Mouse (Mus musculus): Measurements from ENCODE around the gene Vmn1r15.

- no peak for TF ChIP-seq POLR2A (IDR thresholded peaks at IDR 0.05; ENCODE audit: low read depth, low read length)
- TF ChIP-seq CTCF (IDR thresholded peaks at IDR 0.05; ENCODE audit: extremely low read depth, insufficient read depth, insufficient read length, insufficient replicate concordance), result no peak
These were observed 3.2 kb downstream of the Vmn1r15 start for GRCm38 (mm10) chr6:57260990-57261389.

Data from spleen, adult 2 months (tissue).